Comparison of ENCODE assay signal across 1 mouse cellular context in the genomic region with DNA sequence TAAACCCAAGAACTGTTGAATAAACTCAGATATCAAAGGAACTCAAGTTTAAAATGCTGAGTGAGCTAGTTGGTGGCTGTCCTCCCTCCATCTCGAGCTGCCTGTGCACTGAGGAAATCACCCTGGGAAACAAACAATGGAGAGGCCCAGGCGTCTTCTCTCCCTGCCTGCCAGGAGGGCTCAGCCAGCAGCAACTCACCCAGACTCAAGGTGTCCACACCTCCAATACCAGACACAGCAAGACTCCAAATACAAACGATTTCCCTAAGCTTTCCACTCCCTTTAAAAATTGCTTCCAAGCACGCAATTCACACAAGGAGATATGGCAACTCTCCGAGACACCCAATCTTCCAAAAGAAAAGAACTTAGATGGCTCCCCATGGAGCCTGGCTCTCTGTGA.
TF ChIP-seq lines count a peak whose summit lies in the region.

No protein-coding gene starts in this region.

TF ChIP-seq in MEL, 35 proteins besides CTCF, POLR2A, EP300 and RAD21:
- no peak for TF ChIP-seq ZNF384 (IDR thresholded peaks at IDR 0.05; ENCODE audit: low read depth, low read length)
- TF ChIP-seq CHD1 (IDR thresholded peaks at IDR 0.05; ENCODE audit: low read depth, low read length), result no peak
- TF ChIP-seq GATA1 (IDR thresholded peaks at IDR 0.05; ENCODE audit: low read depth, low read length), result no peak
- TF ChIP-seq UBTF (IDR thresholded peaks at IDR 0.05; ENCODE audit: borderline replicate concordance, insufficient read depth, low read depth, low read length), result no peak
- no peak for TF ChIP-seq TBP (IDR thresholded peaks at IDR 0.05; ENCODE audit: low read depth, low read length)
- no peak for TF ChIP-seq POLR2AphosphoS2 (IDR thresholded peaks at IDR 0.05; ENCODE audit: low read length)
- TF ChIP-seq ZKSCAN1 (IDR thresholded peaks at IDR 0.05; ENCODE audit: low read depth, low read length), result no peak
- no peak for TF ChIP-seq NRF1 (IDR thresholded peaks at IDR 0.05; ENCODE audit: insufficient read depth, low read depth, low read length, poor library complexity, severe bottlenecking)
- no peak for TF ChIP-seq SIN3A (IDR thresholded peaks at IDR 0.05; ENCODE audit: low read length)
- no peak for TF ChIP-seq CHD2 (IDR thresholded peaks at IDR 0.05; ENCODE audit: low read length)
- no peak for TF ChIP-seq ETS1 (IDR thresholded peaks at IDR 0.05; ENCODE audit: low read depth, low read length)
- TF ChIP-seq MAFK (IDR thresholded peaks at IDR 0.05; ENCODE audit: borderline replicate concordance, low read depth, low read length), result no peak
- no peak for TF ChIP-seq E2F4 (IDR thresholded peaks at IDR 0.05; ENCODE audit: borderline replicate concordance, low read depth, low read length)
- no peak for TF ChIP-seq TCF12 (IDR thresholded peaks at IDR 0.05; ENCODE audit: low read depth, low read length)
- TF ChIP-seq KAT2A (conservative IDR thresholded peaks at IDR 0.05; ENCODE audit: low read depth, low read length), result no peak
- TF ChIP-seq MAZ (IDR thresholded peaks at IDR 0.05; ENCODE audit: low read depth, low read length), result no peak
- no peak for TF ChIP-seq MAX (IDR thresholded peaks at IDR 0.05; ENCODE audit: low read length)
- TF ChIP-seq BHLHE40 (IDR thresholded peaks at IDR 0.05; ENCODE audit: borderline replicate concordance, low read depth, low read length), result no peak
- TF ChIP-seq ELF1 (IDR thresholded peaks at IDR 0.05; ENCODE audit: low read depth, low read length), result no peak
